Mouse (Mus musculus) layer of hippocampus, adult 9-11 months (tissue): ENCODE measurements around the gene Tex45.

Experiments
- DNase-seq: peaks from one replicate; pipeline ENCODE4 v3.0.0; 2022

Gene Tex45

DNA sequence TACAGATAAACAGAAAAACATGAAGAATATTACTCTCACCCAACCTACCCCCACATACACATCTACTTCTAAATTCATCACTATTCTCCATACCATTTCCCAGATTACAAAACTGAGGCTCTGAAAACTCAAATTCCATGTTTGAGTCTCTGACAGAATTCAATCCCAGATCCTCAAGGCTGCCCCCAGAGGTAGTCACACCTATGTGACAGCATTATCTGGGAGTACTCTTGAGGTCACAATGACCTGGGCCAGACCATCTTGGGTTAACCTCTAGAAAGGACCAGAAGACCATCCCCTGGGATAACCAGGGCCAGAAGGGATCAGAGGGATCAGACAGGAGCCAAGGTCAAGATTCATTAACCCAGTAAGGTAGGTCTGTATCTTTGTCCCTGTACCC, at the start of gene Tex45:
Tex45 (plus strand) TSS at position 301 of the 400 bp plus-strand sequence.
- DNase-seq, result no peak

DNA sequence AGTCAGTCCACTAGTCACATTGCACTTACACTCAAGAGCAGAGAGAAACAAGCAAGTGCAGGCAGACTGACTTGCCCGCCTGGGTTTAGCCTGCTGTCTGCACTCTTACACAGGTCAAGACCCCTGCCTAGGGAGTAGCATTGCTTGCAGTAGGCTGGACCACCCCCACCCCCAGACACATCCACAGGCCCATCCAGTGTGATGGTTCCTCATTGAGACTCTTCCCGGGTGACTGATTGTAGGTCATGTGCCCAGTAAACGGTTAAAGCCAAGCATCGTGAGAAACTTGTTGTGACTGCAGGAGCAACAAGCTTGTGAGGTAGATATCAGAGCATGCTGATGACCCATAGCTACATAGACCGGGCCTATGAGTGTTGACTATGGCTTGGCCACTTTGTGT, 49.2 kb upstream of the Tex45 start:
- DNase-seq, result no peak

DNA sequence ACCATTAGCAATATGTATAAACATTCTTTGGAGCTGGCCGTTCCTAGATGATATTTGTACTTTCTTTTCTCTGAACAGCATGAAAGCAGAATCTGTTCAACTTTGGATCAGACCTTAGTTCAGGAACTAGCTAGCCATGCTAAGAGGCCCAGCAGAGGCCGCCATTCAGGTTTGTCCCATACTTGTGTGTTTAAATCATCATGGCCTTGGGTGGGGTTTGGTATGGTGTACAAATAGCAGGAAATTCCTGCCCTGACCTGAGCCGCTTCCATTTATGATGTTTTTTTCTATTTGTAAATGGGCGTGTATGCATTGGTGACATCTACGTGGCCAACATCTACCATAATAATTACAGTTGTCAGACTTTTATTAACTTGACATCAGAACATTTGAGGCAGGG, 45.4 kb upstream of the Tex45 start:
- no peak for DNase-seq

GRCm38 (mm10) chr8:3426211-3426610, 44.5 kb upstream of the Tex45 start:
- DNase-seq, result no peak

GRCm38 (mm10) chr8:3428426-3428825, 42.2 kb upstream of the Tex45 start:
- DNase-seq, result no peak

DNA sequence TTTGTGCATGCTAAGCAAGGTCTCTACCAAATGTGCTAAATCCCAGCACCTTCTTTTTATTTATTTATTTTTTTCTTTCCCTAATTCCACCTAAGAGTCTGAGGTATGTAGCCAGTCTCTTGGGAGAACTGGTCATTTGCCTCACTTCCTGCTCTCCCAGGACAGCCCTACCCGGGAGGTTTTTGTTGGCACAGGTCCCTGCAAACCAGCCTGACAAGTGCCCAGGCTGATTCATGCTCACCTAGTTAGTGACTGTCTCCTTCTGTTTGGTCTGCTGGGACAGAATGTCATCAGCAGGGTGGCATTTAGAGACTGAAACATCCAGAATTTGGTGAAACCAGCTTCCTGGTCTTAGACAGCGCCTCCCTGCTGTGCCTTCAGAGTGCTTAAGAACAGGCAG, 40.7 kb upstream of the Tex45 start:
- no peak for DNase-seq

DNA sequence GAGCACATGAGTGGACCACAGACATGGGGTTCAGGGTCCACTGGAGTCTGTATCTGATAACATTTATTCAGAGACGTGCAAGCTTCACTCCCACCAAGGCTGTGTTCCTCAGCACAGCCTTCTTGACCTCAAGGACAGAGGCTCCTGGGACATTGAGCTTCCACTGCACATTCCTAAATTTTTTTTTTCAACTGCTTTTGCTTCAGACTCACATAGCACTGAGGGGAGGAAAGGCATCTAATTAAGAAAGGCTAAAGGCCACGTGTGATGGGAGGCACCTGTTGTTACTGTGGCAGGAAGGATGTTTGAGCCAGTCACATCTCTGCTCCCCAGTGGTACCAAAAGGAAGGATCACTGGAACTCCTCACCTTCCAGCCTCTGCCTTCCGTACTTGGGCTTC, 39.5 kb upstream of the Tex45 start:
- DNase-seq, result no peak

DNA sequence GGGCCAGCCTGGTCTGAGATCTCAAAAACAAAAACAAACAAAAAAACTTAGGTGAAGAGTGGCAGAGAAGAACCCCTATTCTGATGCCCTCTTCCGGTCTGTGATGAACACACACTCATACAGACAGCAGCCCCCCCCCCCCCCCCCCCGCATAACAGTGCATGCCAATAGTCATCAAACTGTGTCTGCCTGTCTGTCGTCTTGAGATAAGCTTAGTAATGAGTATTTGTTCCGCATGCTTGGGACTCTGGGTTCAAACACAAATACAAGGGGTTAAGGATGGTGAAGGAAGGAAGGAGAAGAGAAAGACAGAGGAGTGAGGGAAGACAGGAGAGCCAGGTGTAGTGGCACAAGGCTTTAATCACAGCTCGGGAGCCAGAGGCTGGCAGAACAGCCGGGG, 34.2 kb upstream of the Tex45 start:
- DNase-seq, result no peak

- DNase-seq, result no peak
Observed at GRCm38 (mm10) chr8:3439510-3439909, 31.2 kb upstream of the Tex45 start.

DNA sequence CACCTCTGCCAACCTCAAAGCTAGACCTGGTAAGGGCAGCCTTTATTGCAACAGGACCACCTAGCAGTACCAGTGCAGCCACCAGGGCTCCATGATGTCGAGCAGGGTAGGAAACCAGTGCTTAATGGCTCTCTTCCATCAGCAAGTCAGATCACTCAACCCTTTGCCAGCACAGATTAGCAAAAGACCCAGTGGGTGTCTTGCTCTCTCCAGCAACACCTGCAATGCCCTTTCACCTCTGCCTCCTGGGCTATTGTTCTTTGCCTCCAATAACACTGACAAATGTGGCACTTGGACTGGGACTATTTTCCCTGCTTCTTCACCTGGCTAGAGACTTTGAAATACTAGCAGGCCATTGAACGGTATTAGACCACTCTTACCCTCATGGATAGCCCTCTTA, 21.4 kb upstream of the Tex45 start:
- no peak for DNase-seq

DNA sequence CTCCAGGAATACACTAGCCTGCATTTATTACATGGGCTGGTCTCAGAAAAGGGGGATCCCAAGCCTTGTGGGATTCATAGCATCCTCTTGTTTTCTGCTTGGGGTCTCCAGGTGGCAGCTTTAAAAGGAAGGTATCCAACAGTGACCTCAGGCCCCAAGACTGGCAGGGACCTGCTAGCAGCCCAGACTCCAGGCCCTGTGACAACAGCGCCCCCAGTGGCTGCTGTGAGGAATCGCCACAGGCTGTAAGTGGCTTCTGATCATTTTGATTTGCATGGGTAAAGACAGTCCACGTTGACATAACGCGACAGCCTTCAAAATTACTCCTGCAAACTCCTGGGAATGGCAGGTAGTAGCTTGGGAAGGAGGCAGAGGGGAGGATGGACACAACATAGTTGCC, 20.0 kb upstream of the Tex45 start:
- no peak for DNase-seq

DNA sequence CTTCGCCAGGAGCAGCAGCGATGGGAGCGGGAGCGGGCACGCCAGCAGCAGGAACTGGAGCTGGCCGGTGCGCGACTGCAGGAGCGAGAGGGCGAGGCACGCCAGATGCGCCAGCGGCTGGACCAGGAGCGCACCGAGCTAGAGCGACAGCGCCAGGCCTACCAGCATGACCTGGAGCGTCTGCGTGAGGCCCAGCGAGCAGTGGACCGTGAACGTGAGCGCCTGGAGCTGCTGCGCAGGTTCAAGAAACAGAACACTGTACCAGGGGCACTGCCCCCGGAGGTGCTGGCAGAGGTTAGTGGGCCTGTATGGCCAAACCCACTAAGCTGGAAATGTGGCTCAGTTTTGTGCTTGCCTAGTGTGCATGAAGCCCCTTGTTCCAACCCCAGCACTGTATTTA, 18.7 kb upstream of the Tex45 start:
- no peak for DNase-seq

GRCm38 (mm10) chr8:3463248-3463647, 7.4 kb upstream of the Tex45 start:
- no peak for DNase-seq

- no peak for DNase-seq
Observed at GRCm38 (mm10) chr8:3464309-3464708, 6.4 kb upstream of the Tex45 start.

GRCm38 (mm10) chr8:3467006-3467885, 3.4 kb upstream of the Tex45 start, which contains the start of gene Pex11g:
Gene Pex11g, minus strand, starts transcription at chr8:3467680.
- DNase-seq, result peak; percentile 93

GRCm38 (mm10) chr8:3467886-3468545, 2.6 kb upstream of the Tex45 start:
- DNase-seq, result no peak

DNA sequence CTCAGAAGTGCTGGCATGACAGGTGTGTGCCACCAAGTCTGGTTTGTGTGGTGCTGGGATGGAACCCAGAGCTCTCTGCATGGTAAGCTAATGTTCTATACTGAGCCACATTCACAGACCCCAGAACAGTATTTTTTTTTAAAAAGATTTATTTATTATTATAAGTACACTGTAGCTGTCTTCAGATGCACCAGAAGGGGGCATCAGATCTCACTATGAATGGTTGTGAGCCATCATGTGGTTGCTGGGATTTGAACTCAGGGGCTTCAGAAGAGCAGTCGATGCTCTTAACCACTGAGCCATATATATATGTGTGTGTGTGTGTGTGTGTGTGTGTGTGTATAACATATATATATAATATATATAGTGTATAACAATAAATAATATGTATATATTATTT, 1.8 kb upstream of the Tex45 start:
- DNase-seq, result no peak

- DNase-seq, result no peak
Observed at GRCm38 (mm10) chr8:3475715-3476429, 5.2 kb downstream of the Tex45 start.

DNA sequence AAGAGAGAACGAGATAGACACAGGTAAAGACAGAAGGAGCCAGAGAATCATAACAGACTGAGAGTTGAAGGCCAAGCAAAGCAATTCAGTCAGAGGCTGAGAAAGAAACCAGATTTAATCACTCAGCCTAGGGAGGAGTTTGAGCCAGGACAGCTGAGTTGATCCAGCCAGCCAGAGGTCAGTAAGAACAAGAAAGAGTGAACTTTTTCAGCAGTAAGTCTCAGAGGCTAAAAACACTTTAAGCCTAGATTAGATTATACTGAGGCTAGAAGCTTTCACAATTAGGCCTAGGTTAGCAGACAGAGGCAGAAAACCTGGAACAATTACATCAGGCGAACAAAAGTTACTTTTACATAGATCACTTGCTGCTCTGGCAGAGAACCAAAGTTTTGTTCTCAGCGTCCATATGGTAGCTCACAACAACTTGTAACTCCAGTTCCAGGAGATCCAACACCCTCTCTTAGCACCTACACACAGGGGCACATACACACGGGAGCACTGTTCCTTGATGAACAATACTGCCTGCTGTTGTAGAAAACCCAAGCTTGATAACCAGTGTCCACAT, 9.6 kb downstream of the Tex45 start:
- DNase-seq, result no peak

GRCm38 (mm10) chr8:3481605-3482004, 10.9 kb downstream of the Tex45 start:
- no peak for DNase-seq

DNA sequence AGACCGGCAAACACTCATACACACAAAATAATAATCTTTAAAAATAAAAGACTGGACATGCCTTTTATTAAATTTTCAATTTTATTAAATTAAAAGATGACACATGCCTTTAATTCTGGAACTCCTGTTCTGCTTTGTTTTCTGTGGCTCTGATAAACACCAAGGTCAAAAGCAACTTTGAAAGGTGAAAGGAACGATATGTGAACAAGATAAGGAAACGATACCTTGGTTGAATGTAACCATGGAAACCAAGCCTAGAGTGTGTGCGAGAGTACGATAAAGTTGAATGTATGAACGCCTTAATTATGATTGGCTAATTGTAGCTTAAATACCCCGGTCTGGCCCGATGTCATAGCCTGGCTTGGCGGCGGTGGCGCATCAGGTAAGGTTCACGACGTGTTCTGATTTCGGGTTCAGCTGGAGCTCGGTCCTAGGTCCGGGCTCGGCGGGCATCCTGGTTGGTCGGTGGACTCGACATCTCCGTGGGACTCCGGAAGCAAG, 11.6 kb downstream of the Tex45 start:
- no peak for DNase-seq

DNA sequence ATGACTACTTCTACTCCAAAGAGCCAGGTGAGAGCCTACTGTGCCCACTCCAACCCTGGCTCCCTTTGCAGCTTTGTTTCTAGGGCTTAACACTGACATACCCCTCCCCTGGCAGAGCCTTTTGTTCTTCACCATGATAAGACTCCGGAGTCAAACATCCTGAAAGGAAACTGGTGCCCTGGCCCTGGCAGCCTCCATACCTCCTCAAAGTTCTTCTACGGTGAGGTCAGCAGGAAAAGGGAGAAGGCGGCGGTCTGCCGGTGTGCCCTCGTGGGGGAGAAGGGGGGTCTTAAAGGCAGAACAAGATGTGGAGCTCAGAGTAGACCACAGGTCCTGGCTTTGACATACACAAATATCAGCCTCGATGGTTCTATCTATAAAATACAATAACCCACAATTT, 12.9 kb downstream of the Tex45 start:
- DNase-seq, result no peak

- no peak for DNase-seq
Observed at GRCm38 (mm10) chr8:3485192-3485591, 14.5 kb downstream of the Tex45 start.
